Mouse (Mus musculus) T-helper 17 cell (primary cell): ENCODE measurements at regions not wholly inside any gene's neighbourhood (a gene's known extent, or its start where the extent isn't known, plus 50 kb on each side); places are given as distances from the start of the nearest gene placed in this dataset.

Source experiments
- in situ Hi-C, 2 experiments: fragments of 300-600 bp; cut with MboI, MseI; formaldehyde crosslinking; loops; 1 replicate in 1 of 2; 2 replicates in 1 of 2; pipeline ENCODE4 v1.15.1; 2025; ENCODE audit warnings: high pct_unique_total_duplicates in 2 of 2

GRCm38 (mm10) chr7:73594492-73595139 is 53.0 kb upstream of the Chd2 start:
- in situ Hi-C loops = loop anchor here in 1 of 2 experiments (25.0 kb wide), 2 partner anchors 1093 to 1993 kb away; no protein-coding TSS in a partner anchor

- in situ Hi-C loops = loop anchor here in 1 of 2 experiments (25.0 kb wide), 2 partner anchors 1093 to 1993 kb away; no protein-coding TSS in a partner anchor
Measured at GRCm38 (mm10) chr7:73593645-73594385, 52.2 kb upstream of the Chd2 start.

- in situ Hi-C loops = loop anchor here in 1 of 2 experiments (25.0 kb wide), 2 partner anchors 1094 to 1994 kb away; no protein-coding TSS in a partner anchor
Measured at GRCm38 (mm10) chr7:73592857-73593256, 51.2 kb upstream of the Chd2 start.
